Mouse (Mus musculus) intestine, postnatal 0 days (tissue): ENCODE results near the gene Mixl1. TPM values are rescaled to one million over a fixed set of nuclear protein-coding genes. Genes with fewer than 3 reads are reported as not detected.

Experiments used
- ATAC-seq: fragments of 200-750 bp; cut with Nextera tagmentation; 2 replicates; pipeline ENCODE4 v1.8.0; 2017; ENCODE audit warnings: mild to moderate bottlenecking, moderate TSS enrichment, moderate library complexity
- H3K27ac ChIP-seq: fragments of 300-500 bp; sonication (generic); 2 replicates; pipeline ENCODE4 v1.5.1; 2014; ENCODE audit warnings: mild to moderate bottlenecking, low read depth, low read length, moderate library complexity
- H3K27me3 ChIP-seq: fragments of 300-500 bp; sonication (generic); replicated peaks from 2 replicates; pipeline ENCODE4 v1.6.1; 2014; ENCODE audit warnings: low read length, mixed read lengths; ENCODE audit not compliant: control insufficient read depth, insufficient read depth
- H3K36me3 ChIP-seq: fragments of 300-500 bp; sonication (generic); 2 replicates; pipeline ENCODE4 v1.6.1; 2014; ENCODE audit warnings: mild to moderate bottlenecking, moderate library complexity; ENCODE audit not compliant: control insufficient read depth, insufficient read depth
- H3K4me1 ChIP-seq: fragments of 300-500 bp; sonication (generic); replicated peaks from 2 replicates; pipeline ENCODE4 v1.6.1; 2014; ENCODE audit warnings: antibody characterized with exemption, low read length, mixed read lengths; ENCODE audit not compliant: control insufficient read depth, insufficient read depth
- H3K4me2 ChIP-seq: fragments of 300-500 bp; sonication (generic); replicated peaks from 2 replicates; pipeline ENCODE4 v1.6.1; 2014; ENCODE audit warnings: low read depth, mild to moderate bottlenecking, moderate library complexity
- H3K4me3 ChIP-seq: fragments of 300-500 bp; sonication (generic); 2 replicates; pipeline ENCODE4 v1.5.1; 2014; ENCODE audit warnings: low read depth, low read length
- H3K9ac ChIP-seq: fragments of 300-500 bp; sonication (generic); 2 replicates; pipeline ENCODE4 v1.6.1; 2014; ENCODE audit warnings: mild to moderate bottlenecking, low read depth, low read length
- H3K9me3 ChIP-seq: fragments of 300-500 bp; sonication (generic); 2 replicates; pipeline ENCODE4 v1.6.1; 2016; ENCODE audit warnings: mixed run types; ENCODE audit not compliant: control insufficient read depth
- CTCF ChIP-seq: sonication (generic); IDR thresholded peaks from 2 replicates; pipeline ENCODE4 v1.5.1; 2016; ENCODE audit warnings: low read depth, mild to moderate bottlenecking, control low read depth, antibody characterized with exemption, moderate library complexity
- WGBS: fragments of 180-500 bp; shearing (Covaris S2); extraction: QIAGEN DNeasy Blood & Tissue Kit; methylation state at CpG from one replicate; pipeline ENCODE4 v1.1.7; 2014; 5-methylcytosine and 5-hydroxymethylcytosine counted together
- polyA plus RNA-seq: library from polyadenylated mRNA; unstranded; fragments of >200 nt; fragmentation: Nextera tagmentation; extraction: Ambion mirVana; gene quantifications from 2 replicates; pipeline ENCODE4 v1.2.1, GENCODE M21; 2015

Mixl1 gene
- polyA plus RNA-seq, 1 experiment from 2014 or later: not detected

GRCm38 (mm10) chr1:180703400-180703799, 6.6 kb upstream of the Mixl1 start:
- Histone ChIP-seq H3K9me3 (no peaks in the 10 kb centered on the region), H3K27me3 (no peaks in the 10 kb centered on the region), H3K4me2 (no peak overlapping the region), H3K9ac (no peak overlapping the region), H3K36me3 (no peaks in the 10 kb centered on the region), H3K4me3 (no peak overlapping the region), H3K27ac (no peak overlapping the region), H3K4me1 (0 out of 2 replicates have a peak, but pooled peaks cover 3% of the 10 kb centered on the region)
- 33% methylated on average over 6 of the region's 6 CpGs for WGBS
- TF ChIP-seq CTCF: no peak
- ATAC-seq: no peak

- H3K27ac ChIP-seq: no peak overlapping the region
- no peaks in the 10 kb centered on the region for H3K36me3 ChIP-seq
- H3K4me1 ChIP-seq: no peaks in the 10 kb centered on the region
- no peak overlapping the region for H3K4me3 ChIP-seq
- TF ChIP-seq CTCF: no peak
- no peak overlapping the region for H3K9ac ChIP-seq
- no peak for ATAC-seq
- no peak overlapping the region for H3K4me2 ChIP-seq
- H3K27me3 ChIP-seq: peaks cover 27% of the 10 kb centered on the region
- H3K9me3 ChIP-seq: no peaks in the 10 kb centered on the region
- WGBS: 54% methylated on average over 5 of the region's 5 CpGs
Observed at GRCm38 (mm10) chr1:180698063-180698462, 1.2 kb upstream of the Mixl1 start.

- no peak for ATAC-seq
- H3K27me3 ChIP-seq: peaks cover 8% of the 10 kb centered on the region
- 91% methylated on average over 7 of the region's 7 CpGs for WGBS
- H3K36me3 ChIP-seq: peaks cover 25% of the 10 kb centered on the region
- H3K9ac ChIP-seq: no peak overlapping the region
- H3K4me2 ChIP-seq: no peak overlapping the region
- no peak for TF ChIP-seq CTCF
- no peaks in the 10 kb centered on the region for H3K9me3 ChIP-seq
- no peak overlapping the region for H3K27ac ChIP-seq
- no peak overlapping the region for H3K4me3 ChIP-seq
- no peaks in the 10 kb centered on the region for H3K4me1 ChIP-seq
Observed at GRCm38 (mm10) chr1:180691284-180691683, 5.5 kb downstream of the Mixl1 start.

Other genes starting within 250 kb of the Mixl1 start
- gene Stum, start 213.5 kb downstream of the Mixl1 start, polyA plus RNA-seq: 2.6 and 2.7 TPM in 2 replicates
- 20.4 and 22.6 TPM in 2 replicates for gene Parp1, start 128.1 kb downstream of the Mixl1 start, polyA plus RNA-seq
- 4.3 and 4.5 TPM in 2 replicates for gene Lin9, start 55.9 kb downstream of the Mixl1 start, polyA plus RNA-seq
- gene Acbd3, start 29.0 kb upstream of the Mixl1 start, polyA plus RNA-seq: 16.9 and 18.4 TPM in 2 replicates
- 1,056 and 1,104 TPM in 2 replicates for gene H3f3a, start 116.9 kb upstream of the Mixl1 start, polyA plus RNA-seq
- 13.3 and 16.7 TPM in 2 replicates for gene Sde2, start 154.1 kb upstream of the Mixl1 start, polyA plus RNA-seq
- gene Lefty2, start 196.1 kb upstream of the Mixl1 start, polyA plus RNA-seq: not detected in 2 replicates
- gene Pycr2, start 207.3 kb upstream of the Mixl1 start, polyA plus RNA-seq: 24.5 and 26.3 TPM in 2 replicates
- gene Lefty1, start 238.0 kb upstream of the Mixl1 start, polyA plus RNA-seq: 0.90 and 1.3 TPM in 2 replicates
- 9.5 and 10.2 TPM in 2 replicates for gene Tmem63a, start 245.3 kb upstream of the Mixl1 start, polyA plus RNA-seq